Mouse (Mus musculus): ENCODE data around the gene Camta2. TPM values are rescaled to one million over a fixed set of nuclear protein-coding genes. Genes with fewer than 3 reads are reported as not detected.

Camta2 gene
- polyA plus RNA-seq, 1 experiment from 2014 or later: 9.2 TPM

DNA sequence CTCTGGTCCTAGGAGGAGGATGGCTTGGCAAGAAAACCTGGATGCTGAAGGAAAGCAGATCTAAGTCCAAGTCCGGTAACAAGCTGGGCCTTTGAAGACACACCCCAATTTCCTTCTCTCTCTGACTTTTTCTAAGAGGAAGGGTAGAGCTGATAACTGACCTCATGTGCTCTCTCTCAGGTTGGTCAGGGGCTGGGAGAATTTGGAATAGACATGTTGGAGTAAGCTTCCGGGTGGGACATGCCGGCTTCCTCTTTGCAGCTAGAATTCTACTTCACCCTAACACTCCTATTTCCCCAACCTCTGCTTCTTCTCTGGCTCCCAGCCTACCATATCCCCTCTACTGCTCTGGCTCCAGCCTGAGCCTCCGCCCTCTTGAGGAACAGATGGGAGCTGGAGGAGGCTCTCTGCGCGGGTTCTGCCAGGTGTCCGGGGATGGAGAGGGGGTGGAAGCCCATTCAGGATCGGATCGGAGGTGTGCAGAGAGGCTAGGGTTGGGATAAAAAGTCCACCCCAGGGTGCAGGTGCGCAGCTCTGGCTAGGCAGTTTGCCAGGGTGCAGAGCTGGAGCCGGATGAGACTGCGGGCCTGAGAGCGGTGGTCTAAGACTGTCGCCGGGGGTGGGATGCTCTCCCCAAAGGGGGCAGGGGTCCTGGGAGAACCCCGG lies 871 bp downstream of the Camta2 start:
- H3K27me3 ChIP-seq (ENCODE audit: insufficient read depth, low read length): no peaks in the 10 kb centered on the region
- TF ChIP-seq CTCF (IDR thresholded peaks at IDR 0.05; ENCODE audit: low read depth): no peak; the same call in 1 of the 2 replicates
- H3K27ac ChIP-seq: peak overlapping the region; percentile 85
- no peaks in the 10 kb centered on the region for H3K9me3 ChIP-seq (replicated peaks; ENCODE audit: low read length)
- ATAC-seq (replicated peaks; ENCODE audit: low FRiP score, low read depth) (peak; percentile 46), DNase-seq (ENCODE audit: low spot score) (peak; percentile 63)
- peak overlapping the region; percentile 75 for H3K4me2 ChIP-seq (ENCODE audit: low read length)
- peak overlapping the region; percentile 70 for H3K4me3 ChIP-seq (replicated peaks; ENCODE audit: low read depth, low read length)
- 2% methylated on average over 16 of the region's 16 CpGs for WGBS
- peaks cover 20% of the 10 kb centered on the region for H3K36me3 ChIP-seq (ENCODE audit: insufficient read depth, low read length)
- peaks cover 14% of the 10 kb centered on the region; the same call in 1 of the 2 replicates for H3K4me1 ChIP-seq (replicated peaks; ENCODE audit: insufficient read depth, low read length)
- peak overlapping the region; percentile 71 for H3K9ac ChIP-seq (ENCODE audit: low read depth, low read length)

DNA sequence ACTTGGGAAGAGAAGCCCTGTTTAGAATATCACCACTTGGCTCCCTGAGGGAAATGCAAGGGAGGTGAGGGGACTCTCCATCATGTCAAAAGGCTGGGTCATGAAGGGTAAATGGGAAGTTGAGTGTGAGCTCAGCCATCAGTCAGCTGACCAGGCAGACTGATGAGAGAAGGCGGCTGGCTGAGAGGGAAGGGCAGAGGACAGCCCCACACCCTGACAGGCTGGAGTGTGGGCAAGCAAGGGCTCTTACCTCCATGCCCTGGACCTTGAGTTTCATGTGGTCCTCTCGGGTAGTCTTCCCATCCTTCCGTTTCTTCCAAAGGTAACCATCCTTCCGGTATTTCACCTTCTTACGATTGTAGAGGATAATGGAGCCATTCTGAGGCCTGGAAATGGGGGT lies 4.3 kb downstream of the Camta2 start:
- no peaks in the 10 kb centered on the region for H3K9me3 ChIP-seq (replicated peaks; ENCODE audit: low read length)
- ATAC-seq (replicated peaks; ENCODE audit: low FRiP score, low read depth) (no peak), DNase-seq (ENCODE audit: low spot score) (no peak)
- 89% methylated on average over 5 of the region's 5 CpGs for WGBS
- H3K36me3 ChIP-seq (ENCODE audit: insufficient read depth, low read length): peaks cover 32% of the 10 kb centered on the region
- no peaks in the 10 kb centered on the region for H3K27me3 ChIP-seq (ENCODE audit: insufficient read depth, low read length)
- H3K4me3 ChIP-seq (replicated peaks; ENCODE audit: low read depth, low read length): no peak overlapping the region
- TF ChIP-seq CTCF (IDR thresholded peaks at IDR 0.05; ENCODE audit: low read depth): no peak
- H3K9ac ChIP-seq (ENCODE audit: low read depth, low read length): no peak overlapping the region
- H3K4me2 ChIP-seq (ENCODE audit: low read length): no peak overlapping the region
- no peak overlapping the region for H3K27ac ChIP-seq
- peaks cover 9% of the 10 kb centered on the region; the same call in 1 of the 2 replicates for H3K4me1 ChIP-seq (replicated peaks; ENCODE audit: insufficient read depth, low read length)

DNA sequence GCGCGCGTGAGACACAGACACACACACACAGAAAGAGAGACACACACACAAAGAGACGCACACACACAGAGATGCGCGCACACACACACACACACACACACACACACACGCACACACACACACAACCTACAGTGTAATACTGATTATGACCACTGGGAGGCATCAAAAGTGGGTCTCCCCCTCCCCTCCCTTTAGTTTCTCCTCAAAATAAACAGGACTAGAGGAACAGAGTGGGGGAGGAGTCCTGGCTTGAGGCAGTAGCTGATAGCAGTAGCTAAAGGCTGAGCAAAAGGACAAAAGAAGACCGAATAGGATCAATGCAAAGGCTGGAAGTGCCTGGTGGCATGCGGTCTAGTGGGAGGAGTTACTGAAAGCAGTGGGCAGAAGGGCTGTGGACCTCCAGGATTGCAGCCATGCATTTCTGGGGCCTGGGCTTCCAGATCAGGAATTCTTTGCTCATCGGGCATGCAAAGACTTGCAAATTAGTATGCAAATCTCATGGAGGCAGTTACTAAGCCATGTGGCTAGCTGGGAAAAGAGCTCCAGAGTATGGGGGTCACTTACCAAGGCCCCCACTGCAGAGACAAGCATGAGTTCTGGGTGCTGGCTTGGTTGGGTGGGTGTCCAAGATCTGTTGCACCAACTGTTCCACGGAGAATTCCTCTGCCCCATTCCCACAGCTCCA lies 5.9 kb downstream of the Camta2 start:
- H3K36me3 ChIP-seq (ENCODE audit: insufficient read depth, low read length): peaks cover 36% of the 10 kb centered on the region
- H3K27ac ChIP-seq: no peak overlapping the region
- no peak overlapping the region for H3K9ac ChIP-seq (ENCODE audit: low read depth, low read length)

DNA sequence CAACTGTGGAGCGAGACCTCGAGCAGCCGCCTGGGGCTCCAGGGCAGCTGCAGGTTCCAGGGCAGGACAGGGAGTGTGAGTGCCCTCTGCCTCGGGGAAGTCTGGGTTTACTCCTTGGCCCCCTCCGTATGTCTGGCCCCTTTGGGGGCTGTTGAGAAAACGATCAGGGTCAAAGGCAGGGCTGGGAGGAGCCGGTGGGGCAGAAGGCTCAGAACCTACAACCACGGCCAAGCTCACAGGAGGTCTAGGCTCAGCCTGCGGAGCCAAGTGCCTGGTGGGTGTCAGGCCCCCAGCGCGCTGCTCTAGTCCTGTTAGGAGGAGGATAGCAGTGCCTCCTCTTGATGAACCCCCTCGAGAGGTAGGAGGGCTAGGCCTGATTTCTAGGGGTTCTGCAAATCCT lies 6.7 kb downstream of the Camta2 start:
- ATAC-seq (replicated peaks; ENCODE audit: low FRiP score, low read depth) (no peak), DNase-seq (ENCODE audit: low spot score) (no peak)
- no peaks in the 10 kb centered on the region for H3K9me3 ChIP-seq (replicated peaks; ENCODE audit: low read length)
- 61% methylated on average over 12 of the region's 12 CpGs for whole genome bisulfite sequencing
- no peak for TF ChIP-seq CTCF (IDR thresholded peaks at IDR 0.05; ENCODE audit: low read depth)
- no peak overlapping the region for H3K27ac ChIP-seq
- H3K4me2 ChIP-seq (ENCODE audit: low read length): no peak overlapping the region
- 0 out of 2 replicates have a peak, but pooled peaks cover under 1% of the 10 kb centered on the region for H3K4me1 ChIP-seq (replicated peaks; ENCODE audit: insufficient read depth, low read length)
- H3K36me3 ChIP-seq (ENCODE audit: insufficient read depth, low read length): peaks cover 38% of the 10 kb centered on the region
- H3K9ac ChIP-seq (ENCODE audit: low read depth, low read length): no peak overlapping the region
- H3K27me3 ChIP-seq (ENCODE audit: insufficient read depth, low read length): no peaks in the 10 kb centered on the region
- no peak overlapping the region for H3K4me3 ChIP-seq (replicated peaks; ENCODE audit: low read depth, low read length)

More for the DNA sequence above, 5.9 kb downstream of the Camta2 start:
- Histone ChIP-seq H3K27me3 (ENCODE audit: insufficient read depth, low read length) (no peaks in the 10 kb centered on the region), H3K4me3 (replicated peaks; ENCODE audit: low read depth, low read length) (no peak overlapping the region), H3K9me3 (replicated peaks; ENCODE audit: low read length) (no peaks in the 10 kb centered on the region), H3K4me1 (replicated peaks; ENCODE audit: insufficient read depth, low read length) (0 out of 2 replicates have a peak, but pooled peaks cover 5% of the 10 kb centered on the region), H3K4me2 (ENCODE audit: low read length) (no peak overlapping the region)
- WGBS: 38% methylated on average over 11 of the region's 11 CpGs
- peak; percentile 37 for ATAC-seq (replicated peaks; ENCODE audit: low FRiP score, low read depth)
- peak; percentile 81 for TF ChIP-seq CTCF (IDR thresholded peaks at IDR 0.05; ENCODE audit: low read depth)
- peak; percentile 91 for DNase-seq (ENCODE audit: low spot score)

DNA sequence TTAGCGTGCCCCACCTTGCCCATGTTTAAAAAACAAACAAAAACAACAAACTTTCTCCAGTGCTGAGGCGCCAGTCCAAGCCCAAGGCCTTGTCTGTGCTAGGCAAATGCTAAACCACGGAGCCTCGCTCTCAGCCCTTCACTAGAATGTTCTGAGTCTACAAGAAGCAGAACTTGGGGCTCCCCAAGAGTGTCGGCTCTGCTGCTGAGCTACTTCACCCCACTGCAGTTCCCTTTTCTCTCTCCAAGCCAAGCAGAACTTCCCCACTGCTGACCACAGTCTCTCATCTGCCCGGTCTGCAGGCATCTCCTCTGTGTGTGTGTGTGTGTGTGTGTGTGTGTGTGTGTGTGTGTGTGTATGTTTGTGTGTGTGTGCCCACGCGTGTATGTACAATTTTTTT lies 8.0 kb downstream of the Camta2 start:
- no peak overlapping the region for H3K4me3 ChIP-seq (replicated peaks; ENCODE audit: low read depth, low read length)
- H3K4me1 ChIP-seq (replicated peaks; ENCODE audit: insufficient read depth, low read length): no peaks in the 10 kb centered on the region
- DNase-seq (ENCODE audit: low spot score): no peak
- peaks cover 40% of the 10 kb centered on the region for H3K36me3 ChIP-seq (ENCODE audit: insufficient read depth, low read length)
- WGBS: 91% methylated on average over 8 of the region's 8 CpGs
- H3K4me2 ChIP-seq (ENCODE audit: low read length): no peak overlapping the region
- no peak for ATAC-seq (replicated peaks; ENCODE audit: low FRiP score, low read depth)
- no peak for TF ChIP-seq CTCF (IDR thresholded peaks at IDR 0.05; ENCODE audit: low read depth)
- no peak overlapping the region for H3K9ac ChIP-seq (ENCODE audit: low read depth, low read length)
- H3K27me3 ChIP-seq (ENCODE audit: insufficient read depth, low read length): no peaks in the 10 kb centered on the region
- no peak overlapping the region for H3K27ac ChIP-seq
- no peaks in the 10 kb centered on the region for H3K9me3 ChIP-seq (replicated peaks; ENCODE audit: low read length)

DNA sequence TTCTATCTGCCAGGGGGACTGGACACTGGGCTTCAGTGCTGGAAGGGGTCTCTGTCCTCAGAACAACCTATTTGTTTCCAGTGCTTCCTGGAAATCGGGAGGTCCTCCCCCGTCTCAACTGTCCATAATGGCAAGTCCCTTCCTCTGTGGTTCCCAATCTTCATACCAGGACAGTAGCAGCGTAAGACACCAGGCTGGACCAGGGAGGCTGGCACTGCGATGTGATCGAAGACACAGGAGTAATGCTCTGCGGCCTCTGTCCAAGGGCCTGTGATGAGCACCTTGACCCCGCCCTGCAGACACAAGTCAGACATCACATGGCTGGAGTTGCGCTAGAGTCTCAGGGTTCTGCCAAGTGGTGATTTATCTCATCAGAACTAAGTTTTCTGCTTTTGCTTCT lies 8.5 kb downstream of the Camta2 start:
- Histone ChIP-seq H3K9ac (ENCODE audit: low read depth, low read length) (no peak overlapping the region), H3K9me3 (replicated peaks; ENCODE audit: low read length) (no peaks in the 10 kb centered on the region), H3K27ac (no peak overlapping the region), H3K4me3 (replicated peaks; ENCODE audit: low read depth, low read length) (no peak overlapping the region), H3K27me3 (ENCODE audit: insufficient read depth, low read length) (no peaks in the 10 kb centered on the region), H3K4me2 (ENCODE audit: low read length) (no peak overlapping the region), H3K36me3 (ENCODE audit: insufficient read depth, low read length) (peaks cover 40% of the 10 kb centered on the region), H3K4me1 (replicated peaks; ENCODE audit: insufficient read depth, low read length) (no peaks in the 10 kb centered on the region)
- 97% methylated on average over 8 of the region's 8 CpGs for WGBS
- no peak for TF ChIP-seq CTCF (IDR thresholded peaks at IDR 0.05; ENCODE audit: low read depth)
- DNase-seq (ENCODE audit: low spot score): no peak
- ATAC-seq (replicated peaks; ENCODE audit: low FRiP score, low read depth): no peak
